Mouse (Mus musculus) kidney, postnatal 4 days (tissue): ENCODE results near the gene Erh.

ENCODE experiments used
- DNase-seq, 2 experiments: peaks; one replicate each; pipeline ENCODE4 v3.0.0; 2021; ENCODE audit warnings: mixed read lengths in 2 of 2

Erh gene

DNA sequence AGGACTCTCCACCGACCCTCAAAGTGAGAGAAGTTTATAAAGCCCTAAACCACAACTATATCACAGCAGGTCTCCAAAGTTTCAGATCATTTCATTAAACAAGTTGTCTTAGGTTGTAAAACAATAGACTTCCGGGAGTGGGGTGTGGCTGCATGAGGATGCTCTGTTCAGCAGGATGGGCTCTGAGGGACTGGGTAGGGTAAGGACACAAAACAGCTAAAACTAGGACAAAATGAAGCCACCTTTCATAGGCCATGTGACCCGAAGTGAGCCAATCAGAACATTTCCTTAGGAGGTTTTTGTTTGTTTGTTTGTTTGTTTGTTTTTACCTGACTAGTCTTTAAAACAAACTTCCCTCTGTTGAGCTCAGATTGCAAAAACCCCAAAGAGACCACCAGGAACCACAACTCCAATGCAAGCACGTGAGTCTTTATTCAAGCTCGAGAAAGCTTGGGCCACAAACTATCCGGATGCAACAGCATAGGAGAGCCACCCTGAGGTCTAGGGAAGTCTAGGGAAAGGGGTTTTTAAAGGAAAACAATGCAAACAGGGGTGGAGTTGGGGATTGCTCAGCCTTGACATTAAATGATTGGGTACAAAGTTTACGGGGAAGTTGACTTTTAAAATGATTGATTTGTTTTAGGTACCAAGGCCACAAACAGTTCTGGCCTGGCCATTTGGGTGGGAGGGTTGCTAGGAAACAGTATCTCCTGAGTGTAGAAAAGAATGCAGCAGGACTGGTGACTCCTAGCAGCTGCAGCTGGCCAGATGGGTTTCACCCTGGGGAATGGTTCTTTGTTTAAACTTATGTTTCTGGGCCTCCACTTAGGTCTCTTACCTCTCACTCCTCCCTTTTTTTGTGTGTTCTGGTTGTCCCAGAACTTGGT is 28.5 kb downstream of the Erh start:
- DNase-seq = no peak

DNA sequence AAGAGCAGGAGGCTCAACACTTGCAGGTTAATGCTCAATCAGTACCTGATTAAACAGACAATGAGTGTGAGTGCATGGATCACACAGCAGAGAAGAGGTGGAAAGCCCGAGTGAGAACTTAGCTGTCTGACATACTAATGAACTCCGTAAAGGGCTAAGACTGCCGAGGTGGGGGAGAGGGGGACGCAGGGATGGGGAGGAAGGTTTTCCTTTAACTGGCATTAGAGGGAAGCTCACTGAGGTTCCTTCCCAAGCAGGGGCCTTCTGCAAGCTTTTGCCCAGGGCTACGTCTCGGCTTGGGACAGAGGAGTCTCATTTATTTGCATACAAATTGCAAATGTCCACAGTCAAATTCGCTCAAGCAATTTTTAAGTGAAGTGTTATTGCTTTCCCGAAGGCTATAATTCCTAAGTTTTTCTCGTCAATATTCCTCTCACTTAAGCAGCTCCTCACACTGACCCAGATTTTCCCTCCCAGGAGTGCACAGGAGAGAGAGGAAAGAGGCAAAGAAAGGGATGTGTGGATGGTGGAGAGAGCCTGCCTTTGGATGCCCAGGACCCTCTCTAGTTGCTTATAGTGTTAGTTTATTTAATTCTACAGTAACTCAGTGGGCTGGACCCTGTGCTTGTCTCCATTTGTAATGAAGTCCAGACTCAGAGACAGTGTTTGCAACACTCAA is 31.9 kb downstream of the Erh start:
- DNase-seq = no peak

GRCm38 (mm10) chr12:80609928-80610327 is 34.2 kb downstream of the Erh start:
- DNase-seq = no peak

DNA sequence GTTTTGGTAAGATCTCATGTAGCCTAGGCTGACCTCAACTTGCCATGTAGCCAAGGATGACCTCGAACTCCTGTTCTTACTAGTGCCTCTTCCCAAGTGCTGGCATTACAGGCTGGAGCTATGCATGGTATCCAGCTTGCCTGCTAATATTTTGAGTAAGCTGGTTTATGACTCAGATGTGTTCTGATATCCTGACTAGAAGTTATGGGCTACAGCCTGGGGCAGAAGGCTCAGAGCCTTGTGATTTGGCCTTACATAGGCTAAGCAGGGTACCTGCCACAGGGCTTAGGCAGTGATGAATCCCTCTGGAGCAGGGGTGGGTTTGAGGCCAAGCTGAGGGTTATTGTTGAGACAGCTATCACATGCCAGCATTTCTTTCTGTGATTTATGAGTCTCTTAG is 35.6 kb downstream of the Erh start:
- DNase-seq = no peak

DNA sequence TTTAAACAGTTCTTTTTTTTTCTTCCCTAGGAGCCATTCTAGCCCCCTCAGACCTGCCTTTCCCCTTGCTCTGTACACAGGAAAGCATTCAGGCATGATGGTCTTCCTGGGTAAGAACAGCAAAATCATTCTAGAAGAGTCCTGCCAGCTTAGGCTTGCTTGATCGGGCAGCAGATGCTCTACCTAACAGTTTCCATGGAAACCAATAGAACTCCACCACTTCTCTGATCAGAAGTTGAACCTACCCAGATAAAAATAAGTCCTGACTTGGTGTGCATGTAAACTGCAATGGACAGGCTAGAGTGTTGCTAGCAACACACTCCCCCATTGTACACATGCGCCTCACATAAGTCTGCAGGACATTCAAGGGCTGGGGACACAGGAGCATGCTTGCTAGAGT is 39.9 kb downstream of the Erh start:
- no peak for DNase-seq

DNA sequence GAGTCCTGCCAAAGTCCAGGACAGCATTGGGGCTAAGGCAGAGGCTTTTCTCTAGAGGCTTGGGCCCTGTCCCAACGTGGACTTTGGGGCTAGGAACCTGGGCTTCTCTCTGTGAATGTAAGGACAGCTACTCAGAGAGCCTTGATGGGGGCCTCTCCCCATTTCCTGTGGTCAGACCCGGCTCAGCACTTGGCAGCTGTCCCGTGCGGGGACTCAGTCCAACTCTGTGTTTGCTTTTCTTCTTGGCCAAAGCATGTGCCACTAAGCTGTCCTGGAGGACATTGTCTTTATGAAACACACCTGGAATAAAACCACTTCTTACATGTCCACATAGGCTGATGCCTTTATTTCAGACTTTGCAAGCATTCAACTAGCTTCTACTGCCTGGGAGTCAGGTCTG is 40.6 kb downstream of the Erh start:
- DNase-seq = peak; percentile 83 to 85

GRCm38 (mm10) chr12:80602432-80602831 is 41.7 kb downstream of the Erh start:
- no peak for DNase-seq

DNA sequence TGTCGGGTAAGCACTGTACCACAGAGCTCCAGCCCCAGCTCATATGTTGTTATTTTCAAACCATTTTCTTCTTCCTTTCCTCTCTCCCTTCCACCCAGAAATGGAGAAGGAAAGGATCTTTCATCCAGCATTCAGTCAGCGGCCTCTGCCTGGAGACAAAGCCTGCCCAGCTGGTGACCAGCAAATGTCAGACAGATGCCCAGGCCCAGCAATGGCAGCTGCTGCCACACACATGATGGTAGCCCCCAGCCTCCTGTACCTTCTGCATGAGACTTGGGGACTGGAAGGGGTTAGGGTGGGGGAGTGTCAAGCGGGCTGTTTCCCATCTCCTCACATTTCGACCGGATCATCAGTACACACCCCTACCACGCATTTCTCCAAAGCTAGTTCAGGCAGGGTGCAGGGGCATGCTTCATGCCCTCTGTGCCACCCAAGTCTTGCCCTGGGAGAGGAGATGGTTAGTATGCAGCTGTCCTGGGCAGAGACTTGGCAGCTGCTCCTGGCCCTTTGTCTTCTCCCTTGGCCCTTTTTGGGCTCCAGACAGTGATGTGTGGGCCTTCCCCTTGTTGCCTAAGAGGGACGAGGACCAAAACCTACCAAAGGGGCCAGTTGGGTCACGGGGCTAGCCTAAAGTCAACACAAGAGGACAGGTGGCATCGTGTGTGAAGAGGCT is 42.4 kb downstream of the Erh start:
- DNase-seq = no peak

- DNase-seq = peak; percentile 61 to 72
Observed at GRCm38 (mm10) chr12:80598756-80599155, 45.4 kb downstream of the Erh start.

- DNase-seq = no peak
Observed at GRCm38 (mm10) chr12:80598236-80598635, 45.9 kb downstream of the Erh start.

GRCm38 (mm10) chr12:80595968-80596367 is 48.2 kb downstream of the Erh start:
- no peak for DNase-seq

DNA sequence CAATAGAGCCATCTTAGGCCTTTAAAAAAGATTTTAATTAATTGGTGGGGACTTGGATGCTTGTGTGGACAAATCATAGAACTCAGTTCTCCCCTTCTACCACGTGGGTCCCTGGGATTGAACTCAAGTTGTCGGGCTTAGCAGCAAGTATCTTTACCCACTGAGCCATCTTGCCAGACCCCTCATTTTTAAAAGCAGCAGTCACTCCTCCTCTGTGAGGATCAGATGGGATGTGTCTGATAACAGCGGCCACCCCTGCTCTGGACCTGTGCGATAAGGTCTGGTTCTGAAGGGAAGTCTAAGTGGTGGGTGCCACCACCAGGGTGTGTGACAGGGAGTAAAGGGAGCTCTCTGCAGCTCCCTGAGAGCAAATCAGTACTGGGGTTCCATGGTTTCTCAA is 48.6 kb downstream of the Erh start:
- DNase-seq = no peak

GRCm38 (mm10) chr12:80594781-80595180 is 49.4 kb downstream of the Erh start:
- DNase-seq = no peak

GRCm38 (mm10) chr12:80594141-80594540 is 50.0 kb downstream of the Erh start:
- no peak for DNase-seq

DNA sequence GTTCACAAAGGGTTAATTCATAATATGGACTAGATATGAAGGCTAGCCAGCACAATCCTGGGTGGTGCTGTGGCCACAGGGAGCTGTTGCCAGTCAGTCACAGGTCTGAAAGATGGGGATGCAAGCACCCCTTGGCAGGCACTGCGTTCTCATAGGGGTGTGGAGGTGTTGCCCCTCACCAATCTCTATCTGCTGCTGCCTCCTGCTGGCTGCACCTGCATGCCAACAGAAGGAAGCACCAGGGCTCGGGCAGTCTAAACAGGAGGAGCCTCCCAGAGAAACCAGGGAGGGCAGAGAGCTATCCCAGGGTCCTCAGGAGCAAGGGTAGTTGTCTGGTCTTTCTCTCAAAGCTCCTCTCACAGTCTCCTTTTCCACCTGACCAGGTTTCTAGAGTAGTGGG is 59.2 kb downstream of the Erh start:
- peak; percentile 62 to 65 for DNase-seq
